8 mouse cellular contexts compared by ENCODE assay signal in the genomic region with DNA sequence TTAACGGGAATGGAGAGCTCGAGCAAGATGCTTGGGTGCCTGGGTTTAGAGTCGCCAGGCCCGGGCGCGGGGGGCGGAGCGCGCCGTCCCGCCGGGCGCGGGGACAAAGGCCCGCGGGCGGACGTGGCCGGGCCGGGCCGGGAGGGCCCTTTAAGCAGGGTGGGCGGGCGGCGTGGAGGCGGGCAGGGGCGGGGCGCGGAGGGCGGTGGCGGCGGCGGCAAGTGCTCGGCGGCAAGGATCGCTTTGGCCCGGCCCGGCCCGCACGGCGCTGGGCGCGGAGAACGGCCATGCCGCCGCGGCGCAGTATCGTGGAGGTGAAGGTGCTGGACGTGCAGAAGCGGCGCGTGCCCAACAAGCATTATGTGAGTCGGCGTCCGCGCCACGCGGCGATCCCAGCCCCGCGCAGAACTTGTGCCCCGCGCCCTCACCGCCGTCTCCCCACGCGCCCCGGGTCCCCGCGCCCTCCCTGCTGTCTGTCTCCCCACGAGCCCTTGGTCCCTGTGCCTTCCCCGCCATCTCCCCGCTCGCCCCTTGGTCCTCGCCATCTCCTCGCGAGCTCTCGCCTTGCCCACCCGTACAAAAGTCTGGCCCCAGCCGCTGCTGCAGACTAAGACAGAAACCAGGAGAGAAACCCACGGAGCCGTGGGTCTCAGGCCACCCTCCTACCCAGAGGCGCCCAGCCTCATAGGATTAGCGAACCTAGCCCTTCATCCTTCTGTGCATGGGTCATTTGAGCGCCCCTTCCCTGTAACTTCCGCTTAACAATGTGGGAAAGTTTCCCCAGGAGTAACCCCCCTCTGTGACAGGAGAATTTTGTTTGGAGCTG. TPM values are rescaled to one million over a fixed set of nuclear protein-coding genes. Genes with fewer than 3 reads are reported as not detected.
DNase-seq lines count a peak whose midpoint lies in the region; ATAC-seq and TF ChIP-seq lines count a peak whose summit lies in the region.

A gene (plus strand): TSS at position 214 of the 826 bp plus-strand sequence.

- H3K36me3 ChIP-seq in ES-Bruce4 (ENCODE audit: control insufficient read depth, insufficient read depth, low read length, poor library complexity, severe bottlenecking) = no peaks in the 10 kb centered on the region
- H3K36me3 ChIP-seq in heart, embryonic 14.5 days (ENCODE audit: control insufficient read depth, insufficient read depth, low read length) = peaks cover 12% of the 10 kb centered on the region; the same call in 1 of the 2 replicates
- H3K36me3 ChIP-seq in lung, embryonic 14.5 days (ENCODE audit: insufficient read depth) = peaks cover 25% of the 10 kb centered on the region

- peak within 1 kb of the TSS; percentile 94 for H3K9ac ChIP-seq in ES-Bruce4 (ENCODE audit: low read depth, poor library complexity, severe bottlenecking)
- peak within 1 kb of the TSS; percentile 90 for H3K9ac ChIP-seq in heart, embryonic 14.5 days (ENCODE audit: low read length)
- H3K9ac ChIP-seq in lung, embryonic 14.5 days = peak within 1 kb of the TSS; percentile 97

- peak; percentile 56 for DNase-seq in ZHBTc4 (ENCODE audit: low read depth, low spot score)
- DNase-seq in embryo, embryonic 9.5 days (ENCODE audit: extremely low spot score) = peak; percentile 82
- DNase-seq in kidney, postnatal 14 days = peak; percentile 84
- DNase-seq in lung, embryonic 14.5 days = peak; percentile 77
- DNase-seq in ovary, postnatal 14 days (ENCODE audit: low spot score) = peak; percentile 55
- DNase-seq in frontal cortex, postnatal 10 days (ENCODE audit: low spot score in 2 of 2) = no peak

- WGBS in heart, embryonic 14.5 days = 1% methylated on average over 70 of the region's 86 CpGs
- WGBS in lung, embryonic 14.5 days = under 1% methylated on average over 72 of the region's 86 CpGs

- TF ChIP-seq EP300 in ES-Bruce4 (IDR thresholded peaks at IDR 0.05; ENCODE audit: insufficient read depth, low read depth, low read length) = no peak

- H3K27me3 ChIP-seq in ES-Bruce4 (ENCODE audit: control insufficient read depth, insufficient read depth, low read length, poor library complexity, severe bottlenecking) = 0 out of 2 replicates have a peak, but pooled peaks cover 3% of the 10 kb centered on the region
- H3K27me3 ChIP-seq in heart, embryonic 14.5 days (ENCODE audit: control insufficient read depth, insufficient read depth, low read length) = no peaks in the 10 kb centered on the region
- no peaks in the 10 kb centered on the region for H3K27me3 ChIP-seq in lung, embryonic 14.5 days (ENCODE audit: insufficient read depth, low read length)

- ATAC-seq in heart, embryonic 14.5 days (ENCODE audit: insufficient number of reproducible peaks, insufficient read depth, low FRiP score, low read depth) = peak; percentile 63
- peak; percentile 79 for ATAC-seq in lung, embryonic 14.5 days (ENCODE audit: insufficient read depth)

- peak within 1 kb of the TSS; percentile 88 for H3K4me2 ChIP-seq in heart, embryonic 14.5 days (ENCODE audit: low read length)
- peak within 1 kb of the TSS; percentile 79 for H3K4me2 ChIP-seq in lung, embryonic 14.5 days

- no peak for TF ChIP-seq POLR2A in ES-Bruce4 (IDR thresholded peaks at IDR 0.05; ENCODE audit: insufficient read depth, low read length)

- H3K4me1 ChIP-seq in ES-Bruce4 (ENCODE audit: control insufficient read depth, insufficient read depth, low read length) = peaks cover 3% of the 10 kb centered on the region
- H3K4me1 ChIP-seq in heart, embryonic 14.5 days (ENCODE audit: control insufficient read depth in 2 of 2, insufficient read depth in 2 of 2, low read length in 2 of 2) = peaks cover 5 to 24% of the 10 kb centered on the region in 2 experiments
- H3K4me1 ChIP-seq in lung, embryonic 14.5 days (ENCODE audit: insufficient read depth) = no peaks in the 10 kb centered on the region

- H3K27ac ChIP-seq in ES-Bruce4 (ENCODE audit: insufficient read depth, low read length) = no peak within 1 kb of the TSS
- H3K27ac ChIP-seq in heart, embryonic 14.5 days (replicated peaks in 1 of 2; ENCODE audit: control insufficient read depth in 1 of 2, insufficient read depth in 1 of 2, low read depth in 2 of 2, low read length in 2 of 2) = peak within 1 kb of the TSS; percentile 13 to 79
- H3K27ac ChIP-seq in lung, embryonic 14.5 days (ENCODE audit: low read depth) = peak within 1 kb of the TSS; percentile 90

- no peaks in the 10 kb centered on the region for H3K9me3 ChIP-seq in ES-Bruce4 (replicated peaks; ENCODE audit: control insufficient read depth, insufficient read depth, low read length, poor library complexity, severe bottlenecking)
- no peaks in the 10 kb centered on the region for H3K9me3 ChIP-seq in heart, embryonic 14.5 days (ENCODE audit: control insufficient read depth, low read length)
- no peaks in the 10 kb centered on the region for H3K9me3 ChIP-seq in lung, embryonic 14.5 days (ENCODE audit: low read depth, low read length)

- no peak for TF ChIP-seq CTCF in ES-Bruce4 (IDR thresholded peaks at IDR 0.05; ENCODE audit: low read depth, low read length)
- TF ChIP-seq CTCF in lung, embryonic 14.5 days (IDR thresholded peaks at IDR 0.05; ENCODE audit: low read depth) = no peak

- H3K4me3 ChIP-seq in ES-Bruce4 (ENCODE audit: low read depth, low read length) = peak within 1 kb of the TSS; percentile 89
- peak within 1 kb of the TSS; percentile 61 to 62 for H3K4me3 ChIP-seq in heart, embryonic 14.5 days (ENCODE audit: control insufficient read depth in 1 of 2, insufficient read depth in 1 of 2, low read depth in 1 of 2, low read length in 2 of 2)
- H3K4me3 ChIP-seq in lung, embryonic 14.5 days (ENCODE audit: low read depth, low read length) = peak within 1 kb of the TSS; percentile 85

RNA-seq across cellular contexts. Expression of the gene that starts here (rescaled TPM):
- 5.9 and 6.1 TPM in 2 replicates for polyA plus RNA-seq in ES-Bruce4 (2011; ENCODE audit: insufficient read depth, insufficient read length, low read depth, missing spikeins)
- polyA plus RNA-seq in heart, embryonic 14.5 days (2014; fragmentation: Nextera tagmentation; extraction: Ambion mirVana) = 12.6 and 13.3 TPM in 2 replicates
- 31.2 and 31.7 TPM in 2 replicates for polyA plus RNA-seq in lung, embryonic 14.5 days (2014; fragmentation: Nextera tagmentation; extraction: Ambion mirVana)

Comparison
In these comparisons a context has a peak if more than half of its experiments do, and no peak if none do; other contexts are left out.
1. DNase-seq: peak in ZHBTc4 (single experiment), embryo, embryonic 9.5 days (single experiment), kidney, postnatal 14 days (single experiment), lung, embryonic 14.5 days (single experiment) and ovary, postnatal 14 days (single experiment); none in frontal cortex, postnatal 10 days (0 of 2).
2. Peak in every context shown above with its lines, with median percentiles within 50 percentile points of each other: H3K4me3 ChIP-seq and H3K9ac ChIP-seq.